Mouse (Mus musculus) E14TG2a.4 (cell line): ENCODE measurements around the gene Tmem202.

Source experiments
- H3K27me3 ChIP-seq: 2 replicates; pipeline ENCODE4 v1.6.1; 2014; ENCODE audit warnings: low read length, control low read depth; ENCODE audit not compliant: insufficient read depth
- H3K36me3 ChIP-seq: 2 replicates; pipeline ENCODE4 v1.6.1; 2014; ENCODE audit warnings: low read length, control low read depth; ENCODE audit not compliant: insufficient read depth
- H3K4me1 ChIP-seq: replicated peaks from 2 replicates; pipeline ENCODE4 v1.6.1; 2014; ENCODE audit warnings: low read depth, low read length, control low read depth
- H3K4me3 ChIP-seq: replicated peaks from 2 replicates; pipeline ENCODE4 v1.5.1; 2014; ENCODE audit warnings: mild to moderate bottlenecking, low read length
- H3K9me3 ChIP-seq: 2 replicates; pipeline ENCODE4 v1.6.1; 2014; ENCODE audit warnings: low read length, control low read depth
- CTCF ChIP-seq: conservative IDR thresholded peaks from 2 replicates; pipeline ENCODE4 v1.5.1; 2014; ENCODE audit warnings: low read length
- NANOG ChIP-seq: IDR thresholded peaks from 2 replicates; pipeline ENCODE4 v1.6.1; 2014; ENCODE audit warnings: borderline replicate concordance, low read length, mixed read lengths
- POU5F1 ChIP-seq: IDR thresholded peaks from 2 replicates; pipeline ENCODE4 v1.6.1; 2014; ENCODE audit warnings: low read length, borderline replicate concordance

The Tmem202 gene

GRCm38 (mm10) chr9:59487331-59487730, 52.3 kb downstream of the Tmem202 start:
- Histone ChIP-seq H3K27me3 (0 out of 2 replicates have a peak, but pooled peaks cover 3% of the 10 kb centered on the region), H3K9me3 (no peaks in the 10 kb centered on the region), H3K4me3 (peak overlapping the region; percentile 96), H3K4me1 (peaks cover 31% of the 10 kb centered on the region), H3K36me3 (peaks cover 7% of the 10 kb centered on the region; the same call in 1 of the 2 replicates)
- TF ChIP-seq POU5F1, result no peak
- TF ChIP-seq NANOG, result no peak
- TF ChIP-seq CTCF, result no peak

- Histone ChIP-seq H3K4me1 (peaks cover 34% of the 10 kb centered on the region), H3K36me3 (peaks cover 7% of the 10 kb centered on the region; the same call in 1 of the 2 replicates), H3K9me3 (no peaks in the 10 kb centered on the region), H3K27me3 (0 out of 2 replicates have a peak, but pooled peaks cover 1% of the 10 kb centered on the region), H3K4me3 (peak within 1 kb of the TSS; percentile 96)
- TF ChIP-seq NANOG, result no peak
- TF ChIP-seq POU5F1, result no peak
- no peak for TF ChIP-seq CTCF
These were observed 53.0 kb downstream of the Tmem202 start, which contains the start of gene Arih1 for GRCm38 (mm10) chr9:59486549-59487065. Gene Arih1, minus strand, starts transcription at chr9:59486618.

DNA sequence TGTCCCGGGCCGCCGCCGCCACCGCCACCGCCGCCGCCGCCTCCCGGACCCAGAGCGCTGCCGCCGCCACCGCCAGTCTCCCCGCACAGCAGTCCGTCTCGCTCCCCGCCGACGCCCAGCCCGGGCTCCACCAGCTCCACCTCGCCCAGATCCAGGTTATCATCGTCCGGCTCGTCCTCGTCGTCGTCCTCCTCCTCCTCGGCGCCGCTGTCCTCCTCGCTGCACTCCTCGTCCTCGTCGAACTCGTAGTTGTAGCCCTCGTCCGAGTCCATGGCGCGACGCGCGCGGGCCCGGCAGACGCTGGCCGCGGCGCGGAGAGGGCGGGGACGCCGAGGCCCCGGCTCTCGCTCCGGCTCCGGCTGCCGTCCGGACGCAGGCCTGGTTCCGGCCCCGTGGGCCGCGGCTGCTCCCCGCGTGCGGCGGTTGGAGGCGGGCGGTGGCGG, 53.5 kb downstream of the Tmem202 start:
- no peaks in the 10 kb centered on the region for H3K9me3 ChIP-seq
- TF ChIP-seq NANOG, result no peak
- no peak for TF ChIP-seq CTCF
- no peak for TF ChIP-seq POU5F1
- H3K36me3 ChIP-seq, result peaks cover 9% of the 10 kb centered on the region; the same call in 1 of the 2 replicates
- H3K4me1 ChIP-seq, result peaks cover 34% of the 10 kb centered on the region
- no peaks in the 10 kb centered on the region for H3K27me3 ChIP-seq
- peak overlapping the region; percentile 96 for H3K4me3 ChIP-seq

DNA sequence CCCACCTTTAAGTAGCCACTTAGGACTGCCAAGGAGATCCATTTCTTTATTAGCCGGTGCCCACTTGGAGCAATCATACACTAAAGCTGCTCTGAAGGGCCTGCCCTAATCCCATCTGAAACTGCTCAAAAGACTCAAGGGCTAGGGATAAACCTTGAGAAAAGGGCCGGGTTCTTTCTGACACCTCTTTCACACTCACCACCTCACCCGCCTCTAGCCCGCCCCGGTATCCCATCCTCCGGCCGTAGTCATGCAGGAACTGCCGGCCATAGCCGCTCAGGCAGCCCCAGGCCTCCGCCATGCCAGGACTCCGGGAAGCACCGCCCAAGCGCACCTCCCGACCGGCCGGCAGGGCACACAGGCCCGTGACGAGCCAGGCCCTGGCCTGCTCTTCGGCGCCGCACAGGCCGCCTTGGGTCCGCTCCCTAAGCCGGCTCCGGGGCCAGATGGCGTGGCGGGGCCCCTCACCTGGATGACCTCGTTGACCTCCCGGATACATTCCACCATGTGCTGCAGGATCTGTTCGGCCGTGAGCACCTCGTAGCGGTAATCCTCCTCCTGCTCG, 54.1 kb downstream of the Tmem202 start:
- peaks cover 34% of the 10 kb centered on the region for H3K4me1 ChIP-seq
- peaks cover 13% of the 10 kb centered on the region; the same call in 1 of the 2 replicates for H3K36me3 ChIP-seq
- no peak for TF ChIP-seq POU5F1
- no peak for TF ChIP-seq NANOG
- TF ChIP-seq CTCF, result no peak
- peak overlapping the region; percentile 96 for H3K4me3 ChIP-seq
- H3K9me3 ChIP-seq, result no peaks in the 10 kb centered on the region
- H3K27me3 ChIP-seq, result no peaks in the 10 kb centered on the region

- no peaks in the 10 kb centered on the region for H3K27me3 ChIP-seq
- TF ChIP-seq CTCF (no peak), POU5F1 (no peak), NANOG (no peak)
- peaks cover 40% of the 10 kb centered on the region for H3K4me1 ChIP-seq
- peak overlapping the region; percentile 96 for H3K4me3 ChIP-seq
- no peaks in the 10 kb centered on the region for H3K9me3 ChIP-seq
- H3K36me3 ChIP-seq, result peaks cover 16% of the 10 kb centered on the region
These were observed 54.9 kb downstream of the Tmem202 start for GRCm38 (mm10) chr9:59484760-59485159.

- Histone ChIP-seq H3K36me3 (peaks cover 31% of the 10 kb centered on the region), H3K4me3 (no peak overlapping the region), H3K27me3 (no peaks in the 10 kb centered on the region), H3K9me3 (no peaks in the 10 kb centered on the region), H3K4me1 (peaks cover 53% of the 10 kb centered on the region)
- no peak for TF ChIP-seq POU5F1
- no peak for TF ChIP-seq NANOG
- peak; percentile 72 for TF ChIP-seq CTCF
These were observed 57.2 kb downstream of the Tmem202 start for GRCm38 (mm10) chr9:59482419-59482818.

- H3K4me3 ChIP-seq, result no peak overlapping the region
- TF ChIP-seq POU5F1 (no peak), CTCF (no peak), NANOG (no peak)
- H3K27me3 ChIP-seq, result no peaks in the 10 kb centered on the region
- no peaks in the 10 kb centered on the region for H3K9me3 ChIP-seq
- H3K36me3 ChIP-seq, result peaks cover 56% of the 10 kb centered on the region
- H3K4me1 ChIP-seq, result peaks cover 74% of the 10 kb centered on the region
These were observed 63.0 kb downstream of the Tmem202 start for GRCm38 (mm10) chr9:59476617-59477016.

GRCm38 (mm10) chr9:59474838-59475237, 64.8 kb downstream of the Tmem202 start:
- H3K36me3 ChIP-seq, result peaks cover 56% of the 10 kb centered on the region
- peaks cover 74% of the 10 kb centered on the region for H3K4me1 ChIP-seq
- no peak for TF ChIP-seq CTCF
- TF ChIP-seq POU5F1, result no peak
- no peak for TF ChIP-seq NANOG
- no peaks in the 10 kb centered on the region for H3K27me3 ChIP-seq
- H3K4me3 ChIP-seq, result no peak overlapping the region
- no peaks in the 10 kb centered on the region for H3K9me3 ChIP-seq

GRCm38 (mm10) chr9:59473171-59473570, 66.5 kb downstream of the Tmem202 start:
- Histone ChIP-seq H3K4me3 (no peak overlapping the region), H3K36me3 (peaks cover 47% of the 10 kb centered on the region), H3K27me3 (no peaks in the 10 kb centered on the region), H3K4me1 (peaks cover 65% of the 10 kb centered on the region), H3K9me3 (no peaks in the 10 kb centered on the region)
- TF ChIP-seq NANOG (peak; percentile 98), POU5F1 (no peak; the same call in 1 of the 2 replicates)
